Mouse (Mus musculus): ENCODE data around the gene Olfr895. TPM values are rescaled to one million over a fixed set of nuclear protein-coding genes. Genes with fewer than 3 reads are reported as not detected.

Olfr895 gene
- polyA plus RNA-seq (2014; fragmentation: Illumina TruSeq; extraction: RNeasy Lipid Tissue Mini Kit (QIAGEN cat#74804); ENCODE audit: low read depth, low replicate concordance) = not detected

GRCm38 (mm10) chr9:38267551-38267950 is at the start of gene Olfr895:
TSS of gene Olfr895 (plus strand) at chr9:38267851.

GRCm38 (mm10) chr9:38252474-38252873 is 15.2 kb upstream of the Olfr895 start, which contains the start of gene Olfr143:
TSS of gene Olfr143 (plus strand) at chr9:38252774.

GRCm38 (mm10) chr9:38290807-38291206 is 23.2 kb downstream of the Olfr895 start, which contains the start of gene Olfr896-ps1:
TSS of gene Olfr896-ps1 (plus strand) at chr9:38291107.

Other genes with a start within 250 kb of the Olfr895 start
- gene Olfr883, start 242.0 kb upstream of the Olfr895 start, polyA plus RNA-seq (2014; fragmentation: Illumina TruSeq; extraction: RNeasy Lipid Tissue Mini Kit (QIAGEN cat#74804); ENCODE audit: low read depth, low replicate concordance) = not detected
- not detected for gene Olfr884, start 221.3 kb upstream of the Olfr895 start, polyA plus RNA-seq (2014; fragmentation: Illumina TruSeq; extraction: RNeasy Lipid Tissue Mini Kit (QIAGEN cat#74804); ENCODE audit: low read depth, low replicate concordance)
- not detected for gene Olfr885, start 206.5 kb upstream of the Olfr895 start, polyA plus RNA-seq (2014; fragmentation: Illumina TruSeq; extraction: RNeasy Lipid Tissue Mini Kit (QIAGEN cat#74804); ENCODE audit: low read depth, low replicate concordance)
- 0.03 TPM for gene Olfr887, start 183.8 kb upstream of the Olfr895 start, polyA plus RNA-seq (2014; fragmentation: Illumina TruSeq; extraction: RNeasy Lipid Tissue Mini Kit (QIAGEN cat#74804); ENCODE audit: low read depth, low replicate concordance)
- not detected for gene Olfr888, start 159.7 kb upstream of the Olfr895 start, polyA plus RNA-seq (2014; fragmentation: Illumina TruSeq; extraction: RNeasy Lipid Tissue Mini Kit (QIAGEN cat#74804); ENCODE audit: low read depth, low replicate concordance)
- not detected for gene Olfr889, start 152.7 kb upstream of the Olfr895 start, polyA plus RNA-seq (2014; fragmentation: Illumina TruSeq; extraction: RNeasy Lipid Tissue Mini Kit (QIAGEN cat#74804); ENCODE audit: low read depth, low replicate concordance)
- not detected for gene Olfr890, start 125.3 kb upstream of the Olfr895 start, polyA plus RNA-seq (2014; fragmentation: Illumina TruSeq; extraction: RNeasy Lipid Tissue Mini Kit (QIAGEN cat#74804); ENCODE audit: low read depth, low replicate concordance)
- gene Olfr891, start 87.0 kb upstream of the Olfr895 start, polyA plus RNA-seq (2014; fragmentation: Illumina TruSeq; extraction: RNeasy Lipid Tissue Mini Kit (QIAGEN cat#74804); ENCODE audit: low read depth, low replicate concordance) = not detected
- gene Olfr893, start 59.5 kb upstream of the Olfr895 start, polyA plus RNA-seq (2014; fragmentation: Illumina TruSeq; extraction: RNeasy Lipid Tissue Mini Kit (QIAGEN cat#74804); ENCODE audit: low read depth, low replicate concordance) = not detected
- gene Olfr894, start 49.8 kb upstream of the Olfr895 start, polyA plus RNA-seq (2014; fragmentation: Illumina TruSeq; extraction: RNeasy Lipid Tissue Mini Kit (QIAGEN cat#74804); ENCODE audit: low read depth, low replicate concordance) = not detected
- gene Olfr143, start 15.1 kb upstream of the Olfr895 start, polyA plus RNA-seq (2014; fragmentation: Illumina TruSeq; extraction: RNeasy Lipid Tissue Mini Kit (QIAGEN cat#74804); ENCODE audit: low read depth, low replicate concordance) = not detected
- 1.8 TPM for gene Olfr896-ps1, start 23.3 kb downstream of the Olfr895 start, polyA plus RNA-seq (2014; fragmentation: Illumina TruSeq; extraction: RNeasy Lipid Tissue Mini Kit (QIAGEN cat#74804); ENCODE audit: low read depth, low replicate concordance)
- gene Olfr25, start 61.2 kb downstream of the Olfr895 start, polyA plus RNA-seq (2014; fragmentation: Illumina TruSeq; extraction: RNeasy Lipid Tissue Mini Kit (QIAGEN cat#74804); ENCODE audit: low read depth, low replicate concordance) = 0.80 TPM
- gene Olfr898, start 80.6 kb downstream of the Olfr895 start, polyA plus RNA-seq (2014; fragmentation: Illumina TruSeq; extraction: RNeasy Lipid Tissue Mini Kit (QIAGEN cat#74804); ENCODE audit: low read depth, low replicate concordance) = 0.17 TPM
- gene Olfr250, start 99.0 kb downstream of the Olfr895 start, polyA plus RNA-seq (2014; fragmentation: Illumina TruSeq; extraction: RNeasy Lipid Tissue Mini Kit (QIAGEN cat#74804); ENCODE audit: low read depth, low replicate concordance) = not detected
- gene Olfr251, start 109.2 kb downstream of the Olfr895 start, polyA plus RNA-seq (2014; fragmentation: Illumina TruSeq; extraction: RNeasy Lipid Tissue Mini Kit (QIAGEN cat#74804); ENCODE audit: low read depth, low replicate concordance) = not detected
- not detected for gene Olfr147, start 133.8 kb downstream of the Olfr895 start, polyA plus RNA-seq (2014; fragmentation: Illumina TruSeq; extraction: RNeasy Lipid Tissue Mini Kit (QIAGEN cat#74804); ENCODE audit: low read depth, low replicate concordance)
- gene Olfr901, start 161.6 kb downstream of the Olfr895 start, polyA plus RNA-seq (2014; fragmentation: Illumina TruSeq; extraction: RNeasy Lipid Tissue Mini Kit (QIAGEN cat#74804); ENCODE audit: low read depth, low replicate concordance) = not detected
- not detected for gene Olfr902, start 179.8 kb downstream of the Olfr895 start, polyA plus RNA-seq (2014; fragmentation: Illumina TruSeq; extraction: RNeasy Lipid Tissue Mini Kit (QIAGEN cat#74804); ENCODE audit: low read depth, low replicate concordance)
- gene Olfr904, start 195.3 kb downstream of the Olfr895 start, polyA plus RNA-seq (2014; fragmentation: Illumina TruSeq; extraction: RNeasy Lipid Tissue Mini Kit (QIAGEN cat#74804); ENCODE audit: low read depth, low replicate concordance) = not detected
- gene Olfr905, start 203.3 kb downstream of the Olfr895 start, polyA plus RNA-seq (2014; fragmentation: Illumina TruSeq; extraction: RNeasy Lipid Tissue Mini Kit (QIAGEN cat#74804); ENCODE audit: low read depth, low replicate concordance) = not detected
- 0.15 TPM for gene Olfr906, start 219.2 kb downstream of the Olfr895 start, polyA plus RNA-seq (2014; fragmentation: Illumina TruSeq; extraction: RNeasy Lipid Tissue Mini Kit (QIAGEN cat#74804); ENCODE audit: low read depth, low replicate concordance)
- gene Olfr907, start 227.9 kb downstream of the Olfr895 start, polyA plus RNA-seq (2014; fragmentation: Illumina TruSeq; extraction: RNeasy Lipid Tissue Mini Kit (QIAGEN cat#74804); ENCODE audit: low read depth, low replicate concordance) = not detected